Mouse (Mus musculus) neural tube, embryonic 13.5 days (tissue): ENCODE results near the gene Kcnk5. TPM values are rescaled to one million over a fixed set of nuclear protein-coding genes. Genes with fewer than 3 reads are reported as not detected.

Experiments
- ATAC-seq: fragments of 200-750 bp; cut with Nextera tagmentation; 2 replicates; pipeline ENCODE4 v1.8.0; 2017; ENCODE audit warnings: low read depth, mild to moderate bottlenecking, moderate TSS enrichment, moderate library complexity
- H3K27ac ChIP-seq: fragments of 300-500 bp; sonication (generic); replicated peaks from 2 replicates; pipeline ENCODE4 v1.5.1; 2015; ENCODE audit warnings: moderate library complexity, mild to moderate bottlenecking, inconsistent platforms
- H3K27me3 ChIP-seq: fragments of 300-500 bp; sonication (generic); 2 replicates; pipeline ENCODE4 v1.6.1; 2015; ENCODE audit warnings: mild to moderate bottlenecking, inconsistent platforms
- H3K36me3 ChIP-seq: fragments of 300-500 bp; sonication (generic); 2 replicates; pipeline ENCODE4 v1.6.1; 2015; ENCODE audit warnings: mild to moderate bottlenecking, inconsistent platforms
- H3K4me1 ChIP-seq: fragments of 300-500 bp; sonication (generic); replicated peaks from 2 replicates; pipeline ENCODE4 v1.6.1; 2015; ENCODE audit warnings: inconsistent platforms
- H3K4me2 ChIP-seq: fragments of 300-500 bp; sonication (generic); 2 replicates; pipeline ENCODE4 v1.6.1; 2015; ENCODE audit warnings: inconsistent platforms, mild to moderate bottlenecking, moderate library complexity
- H3K4me3 ChIP-seq: fragments of 300-500 bp; sonication (generic); 2 replicates; pipeline ENCODE4 v1.5.1; 2015; ENCODE audit warnings: mild to moderate bottlenecking, inconsistent platforms
- H3K9ac ChIP-seq: fragments of 300-500 bp; sonication (generic); 2 replicates; pipeline ENCODE4 v1.6.1; 2015; ENCODE audit warnings: moderate library complexity, mild to moderate bottlenecking, inconsistent platforms
- H3K9me3 ChIP-seq: fragments of 300-500 bp; sonication (generic); 2 replicates; pipeline ENCODE4 v1.6.1; 2016; ENCODE audit warnings: inconsistent platforms
- WGBS: fragments of 180-500 bp; shearing (Covaris S2); methylation state at CpG from one replicate; pipeline ENCODE4 v1.1.7; 2015; 5-methylcytosine and 5-hydroxymethylcytosine counted together
- polyA plus RNA-seq: library from polyadenylated mRNA; unstranded; fragments of >200 nt; fragmentation: Nextera tagmentation; extraction: Ambion mirVana; gene quantifications from 2 replicates; pipeline ENCODE4 v1.2.1, GENCODE M21; 2015

Gene Kcnk5
- polyA plus RNA-seq, 1 experiment from 2014 or later = 3.9 TPM

GRCm38 (mm10) chr14:20098061-20098460 is 83.5 kb downstream of the Kcnk5 start:
- no peak overlapping the region for H3K27ac ChIP-seq
- H3K4me2 ChIP-seq = no peak overlapping the region
- no peak for ATAC-seq
- no peak overlapping the region for H3K4me3 ChIP-seq
- no peaks in the 10 kb centered on the region for H3K9me3 ChIP-seq
- H3K27me3 ChIP-seq = peaks cover 7% of the 10 kb centered on the region; the same call in 1 of the 2 replicates
- no peaks in the 10 kb centered on the region for H3K36me3 ChIP-seq
- WGBS = 74% methylated on average over 5 of the region's 5 CpGs
- no peaks in the 10 kb centered on the region for H3K4me1 ChIP-seq
- H3K9ac ChIP-seq = no peak overlapping the region

- Histone ChIP-seq H3K27me3 (peaks cover 7% of the 10 kb centered on the region; the same call in 1 of the 2 replicates), H3K4me3 (no peak overlapping the region), H3K9ac (no peak overlapping the region), H3K36me3 (no peaks in the 10 kb centered on the region), H3K27ac (no peak overlapping the region), H3K4me1 (no peaks in the 10 kb centered on the region), H3K9me3 (no peaks in the 10 kb centered on the region), H3K4me2 (no peak overlapping the region)
- 48% methylated on average over 5 of the region's 5 CpGs for WGBS
- no peak for ATAC-seq
These were observed 86.7 kb downstream of the Kcnk5 start for GRCm38 (mm10) chr14:20094942-20095341.

GRCm38 (mm10) chr14:20093493-20093892 is 88.1 kb downstream of the Kcnk5 start:
- Histone ChIP-seq H3K27ac (no peak overlapping the region), H3K9ac (no peak overlapping the region), H3K36me3 (no peaks in the 10 kb centered on the region), H3K4me1 (no peaks in the 10 kb centered on the region), H3K9me3 (no peaks in the 10 kb centered on the region), H3K4me2 (no peak overlapping the region), H3K27me3 (peaks cover 7% of the 10 kb centered on the region; the same call in 1 of the 2 replicates), H3K4me3 (no peak overlapping the region)
- WGBS = 23% methylated on average over 7 of the region's 7 CpGs
- no peak for ATAC-seq

Other genes with a start within 250 kb of the Kcnk5 start
- gene Gng2, start 204.2 kb downstream of the Kcnk5 start, polyA plus RNA-seq = 299 and 332 TPM in 2 replicates
- 12.3 and 14.3 TPM in 2 replicates for gene Saysd1, start 43.3 kb downstream of the Kcnk5 start, polyA plus RNA-seq
- 0.22 TPM in 1 of 2 replicates, not detected in the other for gene Kcnk16, start 87.4 kb upstream of the Kcnk5 start, polyA plus RNA-seq
- gene Nudt13, start 112.9 kb upstream of the Kcnk5 start, polyA plus RNA-seq = 10.5 and 13.0 TPM in 2 replicates
- 53.7 and 59.7 TPM in 2 replicates for gene Ecd, start 166.3 kb upstream of the Kcnk5 start, polyA plus RNA-seq
- gene Fam149b, start 166.4 kb upstream of the Kcnk5 start, polyA plus RNA-seq = 45.4 and 48.2 TPM in 2 replicates
- 109 and 122 TPM in 2 replicates for gene Dnajc9, start 207.1 kb upstream of the Kcnk5 start, polyA plus RNA-seq
- gene Mrps16, start 211.8 kb upstream of the Kcnk5 start, polyA plus RNA-seq = 67.1 and 70.1 TPM in 2 replicates